Mouse (Mus musculus) bone marrow macrophage, adult 2 months (primary cell): ENCODE results near the gene Egln3.

Experiments
- CTCF ChIP-seq: IDR thresholded peaks from 2 replicates; pipeline ENCODE4 v1.5.1; 2012; ENCODE audit warnings: low read depth, mild to moderate bottlenecking, low read length, moderate library complexity
- POLR2A ChIP-seq: IDR thresholded peaks from 2 replicates; pipeline ENCODE4 v1.6.1; 2012; ENCODE audit warnings: mild to moderate bottlenecking, low read depth, low read length, borderline replicate concordance

DNA sequence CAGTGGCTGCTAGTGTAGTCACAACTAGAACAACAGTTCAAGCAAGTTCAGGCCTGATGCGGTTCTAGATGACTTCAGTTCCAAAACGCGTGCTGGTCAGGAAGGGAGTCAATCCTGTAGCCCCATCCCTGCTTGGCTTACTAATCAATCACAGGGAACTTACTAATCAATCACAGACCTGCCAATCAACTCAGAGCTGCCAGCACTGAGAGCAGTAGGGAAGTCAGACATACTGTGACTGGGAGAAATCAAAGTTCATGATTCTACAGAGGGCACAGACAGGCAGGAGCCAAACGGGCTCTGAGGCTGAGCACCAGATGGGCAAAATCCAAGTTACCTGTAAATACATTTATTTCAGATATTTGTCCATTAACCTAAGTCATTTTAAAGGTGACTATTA, 2.1 kb upstream of the Egln3 start:
- no peak for TF ChIP-seq CTCF
- TF ChIP-seq POLR2A: no peak
